Mouse (Mus musculus) cerebellum, postnatal 10 days (tissue): ENCODE measurements at regions not wholly inside any gene's neighbourhood (a gene's known extent, or its start where the extent isn't known, plus 50 kb on each side); places are given as distances from the start of the nearest gene placed in this dataset.
"Not testable (repeated sequence)": the region's sequence is repeated elsewhere in the genome, so short reads cannot be mapped to it uniquely, and the experiment has no call there.

Source experiments
- DNase-seq, 2 experiments: peaks; one replicate each; pipeline ENCODE4 v3.0.0; 2021; ENCODE audit warnings: mixed read lengths in 2 of 2

- DNase-seq, result no peak
Measured at GRCm38 (mm10) chr12:48387724-48388123, 994.7 kb upstream of the Foxg1 start.

- DNase-seq, result no peak
Measured at GRCm38 (mm10) chr12:48388192-48388812, 994.2 kb upstream of the Foxg1 start.

- peak; percentile 6 to 19 for DNase-seq
Measured at GRCm38 (mm10) chr12:48391008-48391407, 991.5 kb upstream of the Foxg1 start.

- DNase-seq, result no peak
Measured at GRCm38 (mm10) chr12:48439333-48440046, 943.0 kb upstream of the Foxg1 start.

GRCm38 (mm10) chr12:48448719-48449118 lies 933.7 kb upstream of the Foxg1 start:
- DNase-seq, result not testable (repeated sequence)

- DNase-seq, result no peak
Measured at GRCm38 (mm10) chr12:48462392-48462791, 920.1 kb upstream of the Foxg1 start.

- DNase-seq, result peak; percentile 11 to 13
Measured at GRCm38 (mm10) chr12:48500735-48501134, 881.7 kb upstream of the Foxg1 start.

- no peak for DNase-seq
Measured at GRCm38 (mm10) chr12:48511594-48511993, 870.9 kb upstream of the Foxg1 start.

GRCm38 (mm10) chr12:48512259-48512658 lies 870.2 kb upstream of the Foxg1 start:
- DNase-seq, result no peak

- DNase-seq, result peak; percentile 72 to 74
Measured at GRCm38 (mm10) chr12:48521996-48522395, 860.5 kb upstream of the Foxg1 start.

- DNase-seq, result peak; percentile 20 to 25
Measured at GRCm38 (mm10) chr12:48559690-48560089, 822.8 kb upstream of the Foxg1 start.

GRCm38 (mm10) chr12:48604401-48605197 lies 777.9 kb upstream of the Foxg1 start:
- peak; percentile 28 to 58 for DNase-seq

GRCm38 (mm10) chr12:48605423-48605822 lies 777.0 kb upstream of the Foxg1 start:
- DNase-seq, result no peak

GRCm38 (mm10) chr12:48609391-48609790 lies 773.1 kb upstream of the Foxg1 start:
- peak; percentile 60 to 70 for DNase-seq

GRCm38 (mm10) chr12:48612066-48612465 lies 770.4 kb upstream of the Foxg1 start:
- DNase-seq, result no peak

- no peak for DNase-seq
Measured at GRCm38 (mm10) chr12:48616337-48616736, 766.1 kb upstream of the Foxg1 start.

GRCm38 (mm10) chr12:48633559-48633958 lies 748.9 kb upstream of the Foxg1 start:
- DNase-seq, result no peak

GRCm38 (mm10) chr12:48634671-48635241 lies 747.7 kb upstream of the Foxg1 start:
- DNase-seq, result no peak

- no peak for DNase-seq
Measured at GRCm38 (mm10) chr12:48641974-48642373, 740.5 kb upstream of the Foxg1 start.

GRCm38 (mm10) chr12:48645135-48645534 lies 737.3 kb upstream of the Foxg1 start:
- no peak for DNase-seq

- peak; percentile 36 to 39 for DNase-seq
Measured at GRCm38 (mm10) chr12:48645910-48646309, 736.5 kb upstream of the Foxg1 start.

GRCm38 (mm10) chr12:48675176-48675575 lies 707.3 kb upstream of the Foxg1 start:
- DNase-seq, result no peak

GRCm38 (mm10) chr12:48680957-48681356 lies 701.5 kb upstream of the Foxg1 start:
- DNase-seq, result no peak
